Mouse (Mus musculus) megakaryocyte, embryonic 14.5 days (primary cell): ENCODE measurements around the gene Ndufaf8.

Experiments used
- FLI1 ChIP-seq: IDR thresholded peaks from 2 replicates; pipeline ENCODE4 v1.6.1; 2012; ENCODE audit warnings: low read length, inconsistent platforms, mixed read lengths
- GATA1 ChIP-seq: IDR thresholded peaks from 3 replicates; pipeline ENCODE4 v1.6.1; 2012; ENCODE audit warnings: mixed read lengths, low read length, inconsistent platforms, borderline replicate concordance

DNA sequence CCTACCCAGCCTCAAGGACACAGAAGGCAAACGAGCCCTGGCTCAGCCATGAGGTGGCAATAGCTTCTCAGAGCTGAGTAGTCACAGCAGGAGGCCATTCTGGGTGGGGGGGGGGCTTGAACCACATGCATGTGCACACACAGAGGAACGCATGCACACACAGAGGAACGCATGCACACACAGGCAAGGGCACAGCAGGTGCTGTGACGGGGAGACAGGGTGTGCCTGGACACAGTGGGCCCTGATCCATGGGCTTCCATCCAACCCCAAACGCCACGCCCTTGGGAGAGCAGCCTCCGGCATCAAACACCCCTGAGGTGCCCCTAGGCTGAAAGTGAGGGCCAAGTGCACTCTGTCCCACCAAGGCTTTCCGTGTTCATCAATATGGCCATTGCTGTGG lies 37.5 kb downstream of the Ndufaf8 start:
- TF ChIP-seq FLI1 (no peak), GATA1 (no peak)
